Mouse (Mus musculus) thymus, postnatal 25 days (tissue): ENCODE results near the gene Cacng3.

ENCODE experiments used
- DNase-seq: peaks from one replicate; pipeline ENCODE4 v3.0.0; 2022

The Cacng3 gene

GRCm38 (mm10) chr7:122723358-122723876, 53.1 kb downstream of the Cacng3 start:
- no peak for DNase-seq

- DNase-seq, result no peak
Observed at GRCm38 (mm10) chr7:122726376-122726775, 56.1 kb downstream of the Cacng3 start.

GRCm38 (mm10) chr7:122728186-122728585, 57.9 kb downstream of the Cacng3 start:
- no peak for DNase-seq

- no peak for DNase-seq
Observed at GRCm38 (mm10) chr7:122728846-122729245, 58.6 kb downstream of the Cacng3 start.

GRCm38 (mm10) chr7:122735323-122735722, 65.0 kb downstream of the Cacng3 start:
- no peak for DNase-seq

GRCm38 (mm10) chr7:122738541-122738940, 68.2 kb downstream of the Cacng3 start:
- no peak for DNase-seq

GRCm38 (mm10) chr7:122740663-122741062, 70.4 kb downstream of the Cacng3 start:
- DNase-seq, result no peak

- no peak for DNase-seq
Observed at GRCm38 (mm10) chr7:122755920-122756603, 85.8 kb downstream of the Cacng3 start.

- no peak for DNase-seq
Observed at GRCm38 (mm10) chr7:122758645-122759044, 88.4 kb downstream of the Cacng3 start.

GRCm38 (mm10) chr7:122764506-122764905, 94.2 kb downstream of the Cacng3 start:
- DNase-seq, result no peak

- no peak for DNase-seq
Observed at GRCm38 (mm10) chr7:122768292-122769020, 98.2 kb downstream of the Cacng3 start.

- no peak for DNase-seq
Observed at GRCm38 (mm10) chr7:122779601-122780000, 109.3 kb downstream of the Cacng3 start.

- no peak for DNase-seq
Observed at GRCm38 (mm10) chr7:122789929-122790328, 119.6 kb downstream of the Cacng3 start.

GRCm38 (mm10) chr7:122793655-122794346, 123.5 kb downstream of the Cacng3 start:
- DNase-seq, result no peak

- DNase-seq, result no peak
Observed at GRCm38 (mm10) chr7:122795140-122795539, 124.8 kb downstream of the Cacng3 start.

- no peak for DNase-seq
Observed at GRCm38 (mm10) chr7:122800821-122801220, 130.5 kb downstream of the Cacng3 start.

- DNase-seq, result no peak
Observed at GRCm38 (mm10) chr7:122803839-122804496, 133.7 kb downstream of the Cacng3 start.

- DNase-seq, result no peak
Observed at GRCm38 (mm10) chr7:122806531-122806930, 136.2 kb downstream of the Cacng3 start.

- no peak for DNase-seq
Observed at GRCm38 (mm10) chr7:122813724-122814123, 143.4 kb downstream of the Cacng3 start.

- DNase-seq, result no peak
Observed at GRCm38 (mm10) chr7:122817565-122817964, 147.3 kb downstream of the Cacng3 start.
